Mouse (Mus musculus) C2C12 (cell line): ENCODE data around the gene Cth.

Experiments used
- CEBPB ChIP-seq: IDR thresholded peaks from one replicate; pipeline ENCODE4 v1.6.1; 2011; ENCODE audit warnings: low read depth, mild to moderate bottlenecking, control low read depth, moderate library complexity
- CTCF ChIP-seq: IDR thresholded peaks from one replicate; pipeline ENCODE4 v1.5.1; 2011; ENCODE audit not compliant: control insufficient read depth, insufficient read depth, insufficient read length
- FOSL1 ChIP-seq: IDR thresholded peaks from one replicate; pipeline ENCODE4 v1.8.0; 2011; ENCODE audit warnings: mild to moderate bottlenecking, low read length; ENCODE audit not compliant: poor library complexity, insufficient read depth, severe bottlenecking
- MAX ChIP-seq: IDR thresholded peaks from one replicate; pipeline ENCODE4 v1.6.1; 2011; ENCODE audit warnings: mild to moderate bottlenecking, control low read depth
- MYOD1 ChIP-seq: IDR thresholded peaks from one replicate; pipeline ENCODE4 v1.6.1; 2011; ENCODE audit warnings: low read depth; ENCODE audit not compliant: control insufficient read depth, insufficient read length
- MYOG ChIP-seq: IDR thresholded peaks from one replicate; pipeline ENCODE4 v1.6.1; 2011; ENCODE audit not compliant: control insufficient read depth, insufficient read length; ENCODE audit errors: extremely low read depth
- USF1 ChIP-seq: IDR thresholded peaks from one replicate; pipeline ENCODE4 v1.6.1; 2011; ENCODE audit warnings: low read depth, mild to moderate bottlenecking, control low read depth, moderate library complexity

DNA sequence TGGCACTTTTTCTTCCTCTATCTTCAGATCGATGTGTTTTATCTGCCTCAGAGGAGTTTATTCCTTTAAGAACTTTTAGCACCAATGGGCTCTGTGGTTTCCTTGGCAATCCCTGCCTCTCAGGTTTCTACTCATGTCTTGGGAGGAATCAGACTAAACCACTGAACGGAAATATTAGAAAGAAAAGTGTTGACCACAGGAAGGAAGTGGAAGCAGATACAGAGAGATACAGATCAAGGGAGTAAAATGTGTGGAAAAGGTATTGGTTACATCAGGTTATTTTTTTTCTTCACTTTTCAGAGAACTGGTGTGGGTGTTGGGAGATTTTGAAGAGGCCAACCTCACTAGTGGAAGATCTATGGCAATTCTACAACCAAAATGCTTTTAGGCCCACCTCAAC, 13.7 kb upstream of the Cth start:
- TF ChIP-seq CTCF (no peak), MAX (no peak), MYOD1 (no peak), USF1 (no peak), MYOG (no peak), FOSL1 (no peak), CEBPB (no peak)
